Mouse (Mus musculus) forebrain, embryonic 10.5 days (tissue): Measurements from ENCODE around the gene Lmf2. TPM values are rescaled to one million over a fixed set of nuclear protein-coding genes. Genes with fewer than 3 reads are reported as not detected.
A peak's percentile ranks its signal among the peaks of the same experiment; 100 is the strongest.

Experiments used
- DNase-seq: peaks from one replicate; pipeline ENCODE4 v3.0.0-alpha.2; 2017; ENCODE audit warnings: low spot score; ENCODE audit errors: extremely low spot score
- H3K27ac ChIP-seq: fragments of 300-500 bp; sonication (generic); 2 replicates; pipeline ENCODE4 v1.5.1; 2016; ENCODE audit warnings: mild to moderate bottlenecking
- H3K27me3 ChIP-seq: fragments of 300-500 bp; sonication (generic); 2 replicates; pipeline ENCODE4 v1.6.1; 2016; ENCODE audit warnings: mild to moderate bottlenecking; ENCODE audit not compliant: poor library complexity, severe bottlenecking
- H3K36me3 ChIP-seq: fragments of 300-500 bp; sonication (generic); replicated peaks from 2 replicates; pipeline ENCODE4 v1.6.1; 2016; ENCODE audit warnings: mild to moderate bottlenecking, moderate library complexity
- H3K4me1 ChIP-seq: fragments of 300-500 bp; sonication (generic); 2 replicates; pipeline ENCODE4 v1.6.1; 2016
- H3K4me3 ChIP-seq: fragments of 300-500 bp; sonication (generic); 2 replicates; pipeline ENCODE4 v1.5.1; 2016; ENCODE audit warnings: mild to moderate bottlenecking, moderate library complexity
- H3K9me3 ChIP-seq: fragments of 300-500 bp; sonication (generic); 2 replicates; pipeline ENCODE4 v1.6.1; 2016; ENCODE audit warnings: mild to moderate bottlenecking, moderate library complexity
- WGBS: fragments of 180-500 bp; shearing (Covaris S2); methylation state at CpG from one replicate; pipeline ENCODE4 v1.1.7; 2016; 5-methylcytosine and 5-hydroxymethylcytosine counted together
- polyA plus RNA-seq: library from polyadenylated mRNA; unstranded; fragments of >200 nt; fragmentation: Nextera tagmentation; extraction: Ambion mirVana; gene quantifications from 2 replicates; pipeline ENCODE4 v1.2.1, GENCODE M21; 2016

Lmf2 gene
- polyA plus RNA-seq, 1 experiment from 2014 or later: 48.6 TPM

GRCm38 (mm10) chr15:89334774-89335537 lies 20.5 kb downstream of the Lmf2 start:
- H3K4me3 ChIP-seq: no peak overlapping the region
- H3K4me1 ChIP-seq: no peaks in the 10 kb centered on the region
- H3K9me3 ChIP-seq: no peaks in the 10 kb centered on the region
- no peak for DNase-seq
- WGBS: 88% methylated on average over 17 of the region's 17 CpGs
- H3K27me3 ChIP-seq: no peaks in the 10 kb centered on the region
- no peak overlapping the region for H3K27ac ChIP-seq
- H3K36me3 ChIP-seq: no peaks in the 10 kb centered on the region

DNA sequence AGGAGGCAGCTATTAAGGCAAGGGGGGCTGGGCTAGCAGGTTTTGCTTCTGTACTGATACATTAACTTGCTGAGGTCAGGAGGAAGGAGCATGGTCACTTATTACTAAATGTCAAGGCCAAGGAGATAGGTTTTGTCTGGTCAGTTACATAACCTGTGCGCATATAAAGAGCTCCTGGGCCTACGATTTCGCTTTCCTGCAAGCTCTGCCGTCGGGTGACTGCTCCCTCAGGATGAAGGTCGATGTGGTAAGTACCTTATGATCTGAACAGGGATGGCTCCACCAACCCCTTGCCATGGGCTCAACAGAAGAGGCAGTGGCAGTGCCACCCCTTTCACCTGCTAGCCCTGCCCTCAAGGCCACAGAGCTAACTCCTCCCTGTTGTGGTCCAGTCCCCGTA lies 21.2 kb downstream of the Lmf2 start, which contains the start of gene Miox:
TSS of gene Miox (plus strand) at position 128 of the 400 bp plus-strand sequence.
- no peak for DNase-seq
- 93% methylated on average over 7 of the region's 7 CpGs for WGBS
- no peak within 1 kb of the TSS for H3K4me3 ChIP-seq
- H3K36me3 ChIP-seq: no peaks in the 10 kb centered on the region
- no peaks in the 10 kb centered on the region for H3K9me3 ChIP-seq
- no peaks in the 10 kb centered on the region for H3K4me1 ChIP-seq
- no peaks in the 10 kb centered on the region for H3K27me3 ChIP-seq
- H3K27ac ChIP-seq: no peak within 1 kb of the TSS

- DNase-seq: no peak
- WGBS: 69% methylated on average over 5 of the region's 5 CpGs
Observed at GRCm38 (mm10) chr15:89326441-89326840, 29.0 kb downstream of the Lmf2 start.

GRCm38 (mm10) chr15:89323656-89324055 lies 31.8 kb downstream of the Lmf2 start:
- Histone ChIP-seq H3K36me3 (no peaks in the 10 kb centered on the region), H3K27me3 (peaks cover 34% of the 10 kb centered on the region), H3K4me3 (0 out of 2 replicates have a peak overlapping the region, but pooled peaks have one; percentile 39), H3K27ac (no peak overlapping the region), H3K4me1 (peaks cover 11% of the 10 kb centered on the region), H3K9me3 (no peaks in the 10 kb centered on the region)
- DNase-seq: no peak
- WGBS: 95% methylated on average over 4 of the region's 4 CpGs

More at GRCm38 (mm10) chr15:89326441-89326840, 29.0 kb downstream of the Lmf2 start:
- Histone ChIP-seq H3K4me1 (peaks cover 11% of the 10 kb centered on the region), H3K27me3 (peaks cover 27% of the 10 kb centered on the region), H3K4me3 (no peak overlapping the region), H3K36me3 (no peaks in the 10 kb centered on the region), H3K27ac (no peak overlapping the region), H3K9me3 (no peaks in the 10 kb centered on the region)

DNA sequence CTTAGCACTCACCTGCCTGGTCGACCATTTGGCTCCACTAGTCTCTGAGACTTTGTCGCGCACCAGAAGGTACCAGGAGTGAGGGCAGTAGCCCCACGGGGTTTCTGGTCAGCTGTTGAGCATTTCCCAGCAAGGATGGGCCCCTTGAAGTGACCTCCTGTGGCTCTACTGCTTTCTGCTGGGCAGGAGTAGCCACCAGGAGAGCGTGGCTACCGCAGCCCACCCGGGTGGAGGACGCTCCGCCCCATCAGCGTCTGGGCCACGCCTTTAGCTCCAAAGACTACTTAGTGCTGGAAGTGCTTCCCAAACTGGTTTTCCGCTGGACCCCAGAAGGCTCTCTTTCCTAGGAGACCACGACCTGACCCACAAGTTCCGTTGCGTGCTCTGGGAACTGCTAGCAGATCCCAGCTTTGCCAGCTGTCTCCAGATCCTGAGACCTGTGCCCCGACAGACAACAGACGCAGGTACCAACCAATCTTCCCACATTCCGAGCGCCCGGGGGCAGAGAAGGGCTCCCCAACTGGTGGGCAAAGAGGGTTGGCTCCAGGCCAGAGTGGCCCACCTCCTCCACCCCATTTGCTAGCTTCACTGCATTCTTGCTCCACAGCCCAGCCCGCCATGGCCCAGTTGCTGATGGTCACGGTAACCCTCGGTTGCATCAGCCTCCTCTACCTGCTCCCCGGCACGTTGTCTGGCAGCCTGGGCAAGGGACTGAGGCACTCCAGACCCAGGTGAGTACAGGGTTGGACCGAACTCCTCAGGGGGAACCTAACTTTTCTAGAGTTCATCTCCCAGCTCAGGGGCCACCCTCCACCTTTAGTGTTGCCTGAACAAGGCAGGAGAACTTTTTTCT lies 32.6 kb downstream of the Lmf2 start, which contains the start of gene Adm2:
TSS of gene Adm2 (plus strand) at position 51 of the 853 bp plus-strand sequence.
- no peak for DNase-seq
- Histone ChIP-seq H3K27me3 (peaks cover 34% of the 10 kb centered on the region), H3K36me3 (no peaks in the 10 kb centered on the region), H3K4me3 (peak within 1 kb of the TSS; percentile 39), H3K4me1 (peaks cover 11% of the 10 kb centered on the region), H3K27ac (peak within 1 kb of the TSS; percentile 63), H3K9me3 (no peaks in the 10 kb centered on the region)
- WGBS: 6% methylated on average over 26 of the region's 26 CpGs

GRCm38 (mm10) chr15:89321264-89321663 lies 34.2 kb downstream of the Lmf2 start:
- no peak overlapping the region for H3K4me3 ChIP-seq
- H3K4me1 ChIP-seq: peaks cover 11% of the 10 kb centered on the region
- no peak for DNase-seq
- no peak overlapping the region for H3K27ac ChIP-seq
- WGBS: 80% methylated on average over 8 of the region's 8 CpGs
- H3K36me3 ChIP-seq: no peaks in the 10 kb centered on the region
- peaks cover 34% of the 10 kb centered on the region for H3K27me3 ChIP-seq
- no peaks in the 10 kb centered on the region for H3K9me3 ChIP-seq

- Histone ChIP-seq H3K36me3 (no peaks in the 10 kb centered on the region), H3K4me3 (no peak overlapping the region; the same call in 1 of the 2 replicates), H3K27me3 (0 out of 2 replicates have a peak, but pooled peaks cover 6% of the 10 kb centered on the region), H3K9me3 (no peaks in the 10 kb centered on the region), H3K27ac (no peak overlapping the region), H3K4me1 (peaks cover 33% of the 10 kb centered on the region)
- 62% methylated on average over 11 of the region's 11 CpGs for WGBS
- no peak for DNase-seq
Observed at GRCm38 (mm10) chr15:89316146-89316545, 39.3 kb downstream of the Lmf2 start.

DNA sequence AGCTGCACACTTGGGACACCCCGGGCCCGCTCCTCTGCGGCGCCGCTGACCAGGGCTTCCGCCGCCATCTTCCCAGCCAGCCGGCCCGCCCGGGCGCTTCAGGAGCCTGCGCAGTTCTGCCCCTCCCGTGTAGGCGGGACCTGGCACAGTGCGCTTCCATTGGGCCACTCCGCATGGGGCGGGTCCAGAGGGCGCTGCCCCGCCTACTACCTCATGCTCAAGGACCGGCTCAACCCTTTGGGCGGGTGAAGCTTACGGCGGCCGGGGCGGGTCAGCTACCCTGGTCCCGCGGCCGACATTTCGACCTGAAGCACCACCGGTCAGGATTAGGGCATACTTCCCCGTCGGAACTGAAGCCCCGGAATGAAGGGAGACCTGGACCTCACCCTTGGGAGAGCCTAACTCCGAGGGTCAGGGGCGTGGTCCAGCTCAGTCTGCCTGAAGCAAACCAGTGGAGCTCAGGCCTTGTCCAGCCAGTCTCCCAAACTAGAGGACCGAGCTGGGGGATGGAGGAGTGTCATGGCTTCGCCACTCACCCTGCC lies 40.2 kb downstream of the Lmf2 start, which contains the start of gene Sbf1:
TSS of gene Sbf1 (minus strand) at position 122 of the 542 bp plus-strand sequence.
- no peaks in the 10 kb centered on the region for H3K9me3 ChIP-seq
- H3K4me1 ChIP-seq: peaks cover 33% of the 10 kb centered on the region
- no peaks in the 10 kb centered on the region for H3K27me3 ChIP-seq
- peak within 1 kb of the TSS; percentile 90 for H3K27ac ChIP-seq
- H3K36me3 ChIP-seq: no peaks in the 10 kb centered on the region
- WGBS: under 1% methylated on average over 37 of the region's 37 CpGs
- peak; percentile 96 for DNase-seq
- peak within 1 kb of the TSS; percentile 98 for H3K4me3 ChIP-seq

DNA sequence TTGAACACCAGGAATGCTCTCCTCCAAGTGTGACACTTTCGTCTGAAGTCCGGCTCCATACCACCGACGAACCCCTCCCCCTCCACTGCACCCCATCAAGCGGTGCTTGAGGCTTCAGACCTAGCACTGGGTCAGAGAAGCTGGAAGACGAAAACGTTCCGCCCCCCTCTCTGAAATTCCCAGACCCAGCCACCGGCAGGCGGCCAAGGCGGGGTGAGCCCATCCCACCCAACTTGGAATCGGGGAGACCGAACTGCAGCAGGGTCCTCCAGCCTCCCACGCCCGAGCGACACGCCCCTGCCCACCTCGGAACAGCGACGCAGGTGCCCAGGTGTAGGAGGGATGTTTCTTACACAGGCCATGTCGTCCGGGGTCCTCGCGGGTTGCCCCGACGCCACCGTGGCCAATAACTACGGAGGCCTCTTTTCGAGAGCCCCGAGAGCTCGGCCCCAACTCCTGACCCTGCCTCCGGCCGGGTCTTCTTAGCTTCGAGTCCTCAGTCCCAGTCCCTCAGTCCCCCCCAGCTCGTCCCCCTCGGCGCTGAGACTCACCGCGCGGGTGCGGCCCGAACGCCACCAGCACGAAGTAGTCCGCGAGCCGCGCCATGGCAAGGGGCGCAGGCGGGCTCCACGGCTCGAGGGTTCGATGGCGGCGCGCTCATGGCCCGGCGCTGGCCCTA lies 40.8 kb downstream of the Lmf2 start:
- H3K4me1 ChIP-seq: peaks cover 33% of the 10 kb centered on the region
- no peaks in the 10 kb centered on the region for H3K27me3 ChIP-seq
- under 1% methylated on average over 58 of the region's 58 CpGs for WGBS
- peak overlapping the region; percentile 90 for H3K27ac ChIP-seq
- no peaks in the 10 kb centered on the region for H3K36me3 ChIP-seq
- H3K4me3 ChIP-seq: peak overlapping the region; percentile 98
- H3K9me3 ChIP-seq: no peaks in the 10 kb centered on the region
- DNase-seq: peak; percentile 31

DNA sequence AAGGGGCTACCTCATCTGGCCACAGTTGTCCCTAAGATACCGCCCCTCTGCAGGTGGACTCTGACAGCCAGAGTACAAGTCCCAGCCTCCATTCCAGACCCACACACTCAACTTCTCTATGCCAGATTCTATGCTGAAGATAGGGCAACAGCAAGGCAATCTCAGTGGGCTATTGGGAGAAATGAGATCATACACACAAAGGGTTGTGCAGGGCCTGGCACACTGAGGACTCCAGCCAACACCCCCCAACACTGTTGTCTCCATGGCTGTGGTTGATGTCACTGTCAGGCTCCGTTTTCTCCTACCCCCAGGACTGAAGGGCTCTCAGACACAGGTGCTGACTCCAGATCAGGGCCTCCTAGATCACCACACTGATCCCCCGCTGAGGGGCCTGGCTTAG lies 41.4 kb downstream of the Lmf2 start:
- peaks cover 33% of the 10 kb centered on the region for H3K4me1 ChIP-seq
- H3K27ac ChIP-seq: peak overlapping the region; percentile 90
- DNase-seq: no peak
- peak overlapping the region; percentile 98 for H3K4me3 ChIP-seq
- 32% methylated on average over 3 of the region's 3 CpGs for WGBS
- H3K9me3 ChIP-seq: no peaks in the 10 kb centered on the region
- H3K36me3 ChIP-seq: no peaks in the 10 kb centered on the region
- no peaks in the 10 kb centered on the region for H3K27me3 ChIP-seq

DNA sequence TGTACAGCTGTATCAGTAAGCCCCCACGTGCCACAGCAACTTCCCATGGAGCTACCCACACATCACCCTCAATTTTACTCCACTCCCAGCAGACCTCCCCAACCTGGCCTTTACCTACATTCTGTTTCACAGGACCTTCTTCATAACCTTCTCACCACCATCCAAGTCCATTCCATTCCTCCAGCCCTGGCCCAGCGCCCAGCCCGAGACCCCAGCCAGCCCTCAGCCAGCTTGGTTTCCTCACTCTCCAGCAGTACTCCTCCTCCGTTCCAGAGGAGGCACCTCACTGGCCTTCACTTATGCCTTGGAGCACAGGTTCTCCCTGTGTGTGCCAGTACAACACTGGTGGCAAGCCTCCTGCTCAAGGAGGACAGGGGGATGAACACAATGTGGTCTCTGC lies 42.1 kb downstream of the Lmf2 start:
- H3K9me3 ChIP-seq: no peaks in the 10 kb centered on the region
- no peak for DNase-seq
- H3K4me3 ChIP-seq: peak overlapping the region; percentile 98; the same call in 1 of the 2 replicates
- no peaks in the 10 kb centered on the region for H3K36me3 ChIP-seq
- 92% methylated on average over 4 of the region's 4 CpGs for WGBS
- peaks cover 33% of the 10 kb centered on the region for H3K4me1 ChIP-seq
- H3K27ac ChIP-seq: no peak overlapping the region
- H3K27me3 ChIP-seq: no peaks in the 10 kb centered on the region

DNA sequence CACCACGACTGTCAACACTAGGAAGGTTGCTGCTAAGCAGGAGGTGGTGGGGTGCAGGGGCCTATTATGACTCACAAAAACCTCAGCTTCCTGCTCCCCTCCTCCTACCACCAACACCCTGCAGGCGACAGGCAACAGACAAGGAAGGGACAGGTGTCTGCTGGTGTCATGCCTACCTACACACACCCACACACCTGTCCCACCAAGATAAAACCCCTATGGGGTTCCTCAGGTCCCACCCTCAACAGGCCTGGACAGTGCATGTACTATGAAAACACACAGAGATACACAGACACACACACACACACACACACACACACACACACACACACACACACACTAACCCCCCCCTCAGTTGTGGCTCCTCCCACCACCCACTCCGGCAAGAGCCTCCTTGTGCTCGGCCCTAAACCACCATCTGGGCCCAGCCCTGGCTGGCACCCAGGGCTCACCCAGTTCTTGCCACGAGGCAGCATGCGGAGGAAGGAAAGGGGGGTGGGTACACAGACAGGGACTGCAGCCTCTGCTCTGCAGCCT lies 45.4 kb downstream of the Lmf2 start:
- H3K27ac ChIP-seq: no peak overlapping the region
- H3K4me1 ChIP-seq: peaks cover 24% of the 10 kb centered on the region
- no peak overlapping the region for H3K4me3 ChIP-seq
- WGBS: 82% methylated on average over 6 of the region's 6 CpGs
- peaks cover 30% of the 10 kb centered on the region for H3K36me3 ChIP-seq
- DNase-seq: no peak
- H3K27me3 ChIP-seq: no peaks in the 10 kb centered on the region
- no peaks in the 10 kb centered on the region for H3K9me3 ChIP-seq
